ENCODE assay signal across 15 mouse cellular contexts in genomic region chr11:118297967-118298366, GRCm38 (mm10). TPM values are rescaled to one million over a fixed set of nuclear protein-coding genes. Genes with fewer than 3 reads are reported as not detected.
DNase-seq lines count a peak whose midpoint lies in the region; ATAC-seq and TF ChIP-seq lines count a peak whose summit lies in the region.
"Had no signal": no experiment of that assay in that cellular context is flagged by ENCODE, and none has a peak within 500 bp of the region (broad histone marks: within the 10 kb centered on the region; RNA-seq: fewer than 3 reads in every experiment).

No protein-coding gene starts in this region.

- H3K79me2 ChIP-seq in MEL (ENCODE audit: control insufficient read depth, insufficient read depth, low read length, poor library complexity), result no peaks in the 10 kb centered on the region

- WGBS in kidney, embryonic 15.5 days, result 84% methylated on average over 3 of the region's 3 CpGs
- WGBS in stomach, embryonic 15.5 days, result 79% methylated on average over 3 of the region's 3 CpGs

- no peak overlapping the region for H3K9ac ChIP-seq in kidney, embryonic 15.5 days
- no peak overlapping the region for H3K9ac ChIP-seq in MEL (ENCODE audit: control insufficient read depth, low read depth, low read length, poor library complexity, severe bottlenecking)
- H3K9ac ChIP-seq in stomach, embryonic 15.5 days, result no peak overlapping the region

- H3K27me3 ChIP-seq in kidney, embryonic 15.5 days, result no peaks in the 10 kb centered on the region
- H3K27me3 ChIP-seq in MEL (ENCODE audit: control insufficient read depth in 1 of 2, insufficient read depth in 2 of 2, low read length in 2 of 2), result peaks cover 14 to 25% of the 10 kb centered on the region in 2 experiments
- no peaks in the 10 kb centered on the region for H3K27me3 ChIP-seq in stomach, embryonic 15.5 days (replicated peaks)

- TF ChIP-seq POLR2A in MEL (IDR thresholded peaks at IDR 0.05; ENCODE audit: control insufficient read depth in 1 of 2, insufficient read depth in 1 of 2, low read depth in 1 of 2, low read length in 2 of 2, poor library complexity in 1 of 2), result no peak

- no peaks in the 10 kb centered on the region for H3K9me3 ChIP-seq in kidney, embryonic 15.5 days (replicated peaks)
- no peaks in the 10 kb centered on the region for H3K9me3 ChIP-seq in MEL (replicated peaks; ENCODE audit: insufficient read depth, low read length)
- no peaks in the 10 kb centered on the region for H3K9me3 ChIP-seq in stomach, embryonic 15.5 days

- ATAC-seq in kidney, embryonic 15.5 days (replicated peaks; ENCODE audit: low FRiP score), result 0 out of 2 replicates have a peak, but pooled peaks have one; percentile 22
- ATAC-seq in stomach, embryonic 15.5 days (ENCODE audit: insufficient read depth, low FRiP score, low read depth), result 0 out of 2 replicates have a peak, but pooled peaks have one; percentile 9
- ATAC-seq: hindbrain, embryonic 16.5 days had no signal

- H3K27ac ChIP-seq in kidney, embryonic 15.5 days, result no peak overlapping the region
- no peak overlapping the region for H3K27ac ChIP-seq in MEL (ENCODE audit: control insufficient read depth, low read depth, low read length)
- H3K27ac ChIP-seq in stomach, embryonic 15.5 days, result no peak overlapping the region

- peak in 2 of 3 experiments; percentile 25 to 29; a peak in 3 of 6 replicates for TF ChIP-seq CTCF in MEL (IDR thresholded peaks at IDR 0.05 in 2 of 3, conservative IDR thresholded peaks at IDR 0.05 in 1 of 3; ENCODE audit: control insufficient read depth in 1 of 3, insufficient read depth in 1 of 3, low read depth in 2 of 3, low read length in 3 of 3, poor library complexity in 1 of 3, severe bottlenecking in 1 of 3)

- no peak; the same call in 1 of the 2 replicates for TF ChIP-seq RAD21 in MEL (IDR thresholded peaks at IDR 0.05; ENCODE audit: low read depth, low read length)

- no peaks in the 10 kb centered on the region for H3K4me1 ChIP-seq in kidney, embryonic 15.5 days
- H3K4me1 ChIP-seq in MEL (ENCODE audit: control insufficient read depth in 1 of 2, insufficient read depth in 2 of 2, low read length in 2 of 2), result no peaks in the 10 kb centered on the region
- no peaks in the 10 kb centered on the region for H3K4me1 ChIP-seq in stomach, embryonic 15.5 days

- no peak overlapping the region for H3K4me2 ChIP-seq in kidney, embryonic 15.5 days
- no peak overlapping the region for H3K4me2 ChIP-seq in stomach, embryonic 15.5 days

- H3K36me3 ChIP-seq in kidney, embryonic 15.5 days, result peaks cover 25% of the 10 kb centered on the region
- no peaks in the 10 kb centered on the region for H3K36me3 ChIP-seq in MEL (ENCODE audit: control insufficient read depth in 1 of 2, insufficient read depth in 2 of 2, low read length in 2 of 2)
- peaks cover 4% of the 10 kb centered on the region; the same call in 1 of the 2 replicates for H3K36me3 ChIP-seq in stomach, embryonic 15.5 days

- DNase-seq in kidney, adult 11 months, result no peak
- peak; percentile 28 to 42 for DNase-seq in B cell, adult 2 months
- DNase-seq in MEL (ENCODE audit: low read depth, low spot score), result no peak
- no peak for DNase-seq in retina, postnatal 1 day
- no peak for DNase-seq in cerebellum, adult 9-11 months
- DNase-seq: cerebellum, adult 2 months; embryo, embryonic 11 days; kidney, postnatal 4 days; right cerebral cortex, postnatal 14 days had no signal

- no peak for TF ChIP-seq EP300 in MEL (IDR thresholded peaks at IDR 0.05; ENCODE audit: low read depth in 1 of 2, low read length in 2 of 2)

- H3K4me3 ChIP-seq in kidney, embryonic 15.5 days (replicated peaks), result no peak overlapping the region
- no peak overlapping the region for H3K4me3 ChIP-seq in MEL (ENCODE audit: control insufficient read depth in 1 of 2, insufficient read depth in 1 of 2, low read depth in 2 of 2, low read length in 2 of 2)
- H3K4me3 ChIP-seq in stomach, embryonic 15.5 days (replicated peaks), result no peak overlapping the region

TF ChIP-seq in MEL, 35 proteins besides CTCF, POLR2A, EP300 and RAD21:
- TF ChIP-seq TCF12 (IDR thresholded peaks at IDR 0.05; ENCODE audit: low read depth, low read length), result no peak
- TF ChIP-seq ZNF384 (IDR thresholded peaks at IDR 0.05; ENCODE audit: low read depth, low read length), result no peak
- TF ChIP-seq ETS1 (IDR thresholded peaks at IDR 0.05; ENCODE audit: low read depth, low read length), result no peak
- no peak for TF ChIP-seq MAZ (IDR thresholded peaks at IDR 0.05; ENCODE audit: low read depth, low read length)
- no peak for TF ChIP-seq MYB (IDR thresholded peaks at IDR 0.05; ENCODE audit: low read depth, low read length)

RNA-seq across cellular contexts. Expression of gene Usp36, which starts 7.9 kb away (rescaled TPM):
- polyA plus RNA-seq in kidney, embryonic 15.5 days (2015; fragmentation: Nextera tagmentation; extraction: Ambion mirVana), result 21.8 and 24.2 TPM in 2 replicates
- total RNA-seq in MEL (2012; rRNA removed), result 21.3 and 24.8 TPM in 2 replicates
- 10 to 100 TPM; 50.7 to 89.6 TPM for polyA plus RNA-seq in MEL (2012; ENCODE audit: insufficient read depth in 1 of 2, insufficient read length in 2 of 2, low read depth in 1 of 2, low replicate concordance in 2 of 2, missing spikeins in 1 of 2)
- polyA plus RNA-seq in stomach, embryonic 15.5 days (2015; fragmentation: Nextera tagmentation; extraction: Ambion mirVana), result 20.3 and 20.5 TPM in 2 replicates

RNA-seq across cellular contexts. Expression of gene Cep295nl, which starts 44.3 kb away (rescaled TPM):
- polyA plus RNA-seq in kidney, embryonic 15.5 days (2015; fragmentation: Nextera tagmentation; extraction: Ambion mirVana), result 0.44 and 0.80 TPM in 2 replicates
- total RNA-seq in MEL (2012; rRNA removed), result not detected in 2 replicates
- polyA plus RNA-seq in MEL (2012; ENCODE audit: insufficient read depth in 1 of 2, insufficient read length in 2 of 2, low read depth in 1 of 2, low replicate concordance in 2 of 2, missing spikeins in 1 of 2), result not detected
- polyA plus RNA-seq in stomach, embryonic 15.5 days (2015; fragmentation: Nextera tagmentation; extraction: Ambion mirVana), result 0.36 and 0.42 TPM in 2 replicates
- total RNA-seq: granulocyte monocyte progenitor cell, adult 5-6 weeks; liver, adult 2 months had no signal
- polyA plus RNA-seq: liver, adult 2 months; stomach, embryonic 14.5 days had no signal

RNA-seq across cellular contexts. Expression of gene Cyth1, which starts 49.6 kb away (rescaled TPM):
- polyA plus RNA-seq in kidney, embryonic 15.5 days (2015; fragmentation: Nextera tagmentation; extraction: Ambion mirVana), result 16.4 and 16.5 TPM in 2 replicates
- total RNA-seq in MEL (2012; rRNA removed), result 12.0 and 13.6 TPM in 2 replicates
- polyA plus RNA-seq in MEL (2012; ENCODE audit: insufficient read depth in 1 of 2, insufficient read length in 2 of 2, low read depth in 1 of 2, low replicate concordance in 2 of 2, missing spikeins in 1 of 2), result 10 to 100 TPM in 1 of 2 experiments, not detected in 1; 13.2 TPM
- polyA plus RNA-seq in stomach, embryonic 15.5 days (2015; fragmentation: Nextera tagmentation; extraction: Ambion mirVana), result 13.8 and 13.9 TPM in 2 replicates

RNA-seq across cellular contexts. Expression of gene Timp2, which starts 57.6 kb away (rescaled TPM):
- polyA plus RNA-seq in kidney, embryonic 15.5 days (2015; fragmentation: Nextera tagmentation; extraction: Ambion mirVana), result 84.4 and 87.7 TPM in 2 replicates
- not detected in 2 replicates for total RNA-seq in MEL (2012; rRNA removed)
- polyA plus RNA-seq in MEL (2012; ENCODE audit: insufficient read depth in 1 of 2, insufficient read length in 2 of 2, low read depth in 1 of 2, low replicate concordance in 2 of 2, missing spikeins in 1 of 2), result not detected
- polyA plus RNA-seq in stomach, embryonic 15.5 days (2015; fragmentation: Nextera tagmentation; extraction: Ambion mirVana), result 78.8 and 83.0 TPM in 2 replicates

Comparison
In these comparisons a context has a peak if more than half of its experiments do, and no peak if none do; other contexts are left out.
1. DNase-seq: peak in B cell, adult 2 months (2 of 2); none in kidney, adult 11 months (single experiment), MEL (single experiment), retina, postnatal 1 day (single experiment) and cerebellum, adult 9-11 months (single experiment).